Mouse (Mus musculus): ENCODE results near the gene Id1. TPM values are rescaled to one million over a fixed set of nuclear protein-coding genes. Genes with fewer than 3 reads are reported as not detected.

Gene Id1
- polyA plus RNA-seq (2014; fragmentation: Nextera tagmentation; extraction: Ambion mirVana): 122 and 123 TPM in 2 replicates

DNA sequence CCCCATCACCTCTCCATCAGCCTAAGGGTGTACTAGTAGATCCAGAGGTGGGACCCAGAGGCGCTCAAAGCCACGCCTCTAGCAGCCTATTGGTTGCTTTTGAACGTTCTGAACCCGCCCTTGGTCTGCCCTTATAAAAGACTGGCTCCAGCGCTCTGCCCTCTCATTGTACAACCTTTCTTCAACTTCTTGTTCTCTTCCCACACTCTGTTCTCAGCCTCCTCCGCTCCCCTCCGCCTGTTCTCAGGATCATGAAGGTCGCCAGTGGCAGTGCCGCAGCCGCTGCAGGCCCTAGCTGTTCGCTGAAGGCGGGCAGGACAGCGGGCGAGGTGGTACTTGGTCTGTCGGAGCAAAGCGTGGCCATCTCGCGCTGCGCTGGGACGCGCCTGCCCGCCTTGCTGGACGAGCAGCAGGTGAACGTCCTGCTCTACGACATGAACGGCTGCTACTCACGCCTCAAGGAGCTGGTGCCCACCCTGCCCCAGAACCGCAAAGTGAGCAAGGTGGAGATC lies at the start of gene Id1:
Id1 (plus strand) TSS at position 162 of the 512 bp plus-strand sequence.
- peak within 1 kb of the TSS; percentile 79 for H3K4me2 ChIP-seq
- H3K27ac ChIP-seq (ENCODE audit: low read depth): peak within 1 kb of the TSS; percentile 85
- peak within 1 kb of the TSS; percentile 70 for H3K9ac ChIP-seq
- H3K4me1 ChIP-seq (ENCODE audit: insufficient read depth): peaks cover 34% of the 10 kb centered on the region
- peaks cover 3% of the 10 kb centered on the region; the same call in 1 of the 2 replicates for H3K36me3 ChIP-seq (ENCODE audit: insufficient read depth)
- DNase-seq (peak; percentile 97), ATAC-seq (ENCODE audit: insufficient read depth) (peak; percentile 75)
- H3K4me3 ChIP-seq (ENCODE audit: low read depth, low read length): peak within 1 kb of the TSS; percentile 69
- 0 out of 2 replicates have a peak, but pooled peaks have one; percentile 2 for TF ChIP-seq CTCF (IDR thresholded peaks at IDR 0.05; ENCODE audit: low read depth)
- WGBS: under 1% methylated on average over 28 of the region's 28 CpGs
- no peaks in the 10 kb centered on the region for H3K27me3 ChIP-seq (ENCODE audit: insufficient read depth, low read length)
- H3K9me3 ChIP-seq (ENCODE audit: low read depth, low read length): no peaks in the 10 kb centered on the region

DNA sequence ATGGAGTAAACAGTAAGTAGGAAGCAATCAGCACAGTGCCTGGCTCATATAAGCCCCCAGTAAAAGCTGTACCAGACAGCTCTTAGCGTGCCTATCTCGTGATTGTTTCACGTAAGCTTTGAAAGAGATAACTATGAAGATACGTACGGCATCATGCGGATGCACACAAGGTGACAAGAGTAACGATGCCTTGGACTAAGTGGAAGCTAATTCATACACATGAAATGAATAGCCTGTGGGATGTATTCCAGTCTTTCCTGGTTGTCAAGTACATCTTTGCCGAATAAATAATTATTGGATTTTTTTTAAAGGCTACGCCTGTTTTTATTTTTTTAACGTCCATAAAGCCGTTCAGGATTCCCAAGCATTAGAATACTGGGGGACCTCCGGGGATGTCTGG lies 49.7 kb upstream of the Id1 start:
- ATAC-seq (ENCODE audit: insufficient read depth) (peak; percentile 16; the same call in 1 of the 2 replicates), DNase-seq (no peak)
- WGBS: 56% methylated on average over 12 of the region's 12 CpGs
- Histone ChIP-seq H3K4me1 (ENCODE audit: insufficient read depth) (0 out of 2 replicates have a peak, but pooled peaks cover 4% of the 10 kb centered on the region), H3K4me2 (peak overlapping the region; percentile 54), H3K27me3 (ENCODE audit: insufficient read depth, low read length) (no peaks in the 10 kb centered on the region), H3K36me3 (ENCODE audit: insufficient read depth) (peaks cover 97% of the 10 kb centered on the region), H3K4me3 (ENCODE audit: low read depth, low read length) (peak overlapping the region; percentile 49), H3K27ac (ENCODE audit: low read depth) (peak overlapping the region; percentile 72; the same call in 1 of the 2 replicates), H3K9me3 (ENCODE audit: low read depth, low read length) (peaks cover 11% of the 10 kb centered on the region; the same call in 1 of the 2 replicates), H3K9ac (peak overlapping the region; percentile 23; the same call in 1 of the 2 replicates)
- TF ChIP-seq CTCF (IDR thresholded peaks at IDR 0.05; ENCODE audit: low read depth): no peak

DNA sequence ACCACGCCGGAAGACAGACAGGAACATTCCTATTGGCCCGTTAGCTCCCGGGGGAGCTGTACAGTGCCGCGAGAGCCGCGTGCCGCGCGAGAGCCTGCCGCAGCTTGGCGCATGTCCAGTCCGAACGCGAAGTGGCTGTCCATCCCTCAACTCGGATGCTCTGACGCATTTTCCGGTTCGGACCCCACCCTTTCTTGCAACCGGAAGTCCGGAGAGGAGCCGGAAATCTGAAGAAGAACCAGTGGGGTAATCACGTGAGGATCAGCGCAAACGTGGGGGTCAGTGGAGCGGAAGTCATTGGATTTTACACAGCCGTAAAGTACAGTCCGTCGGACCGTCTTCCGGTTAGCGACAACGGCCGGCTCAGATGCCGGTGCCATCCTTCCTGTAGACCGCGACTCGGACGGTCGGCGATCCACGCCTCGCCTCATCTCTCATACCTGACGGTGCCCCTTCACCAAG lies 49.2 kb upstream of the Id1 start, which contains the start of gene Mcts2:
Mcts2 (plus strand) TSS at position 230 of the 462 bp plus-strand sequence.
- Histone ChIP-seq H3K4me1 (ENCODE audit: insufficient read depth) (0 out of 2 replicates have a peak, but pooled peaks cover 4% of the 10 kb centered on the region), H3K27ac (ENCODE audit: low read depth) (peak within 1 kb of the TSS; percentile 72; the same call in 1 of the 2 replicates), H3K9me3 (ENCODE audit: low read depth, low read length) (peaks cover 11% of the 10 kb centered on the region; the same call in 1 of the 2 replicates), H3K36me3 (ENCODE audit: insufficient read depth) (peaks cover 93% of the 10 kb centered on the region), H3K27me3 (ENCODE audit: insufficient read depth, low read length) (no peaks in the 10 kb centered on the region), H3K4me3 (ENCODE audit: low read depth, low read length) (peak within 1 kb of the TSS; percentile 49), H3K9ac (peak within 1 kb of the TSS; percentile 52), H3K4me2 (peak within 1 kb of the TSS; percentile 69)
- TF ChIP-seq CTCF (IDR thresholded peaks at IDR 0.05; ENCODE audit: low read depth): no peak
- peak; percentile 97 for ATAC-seq (ENCODE audit: insufficient read depth)
- WGBS: 50% methylated on average over 45 of the region's 45 CpGs
- peak; percentile 97 for DNase-seq

DNA sequence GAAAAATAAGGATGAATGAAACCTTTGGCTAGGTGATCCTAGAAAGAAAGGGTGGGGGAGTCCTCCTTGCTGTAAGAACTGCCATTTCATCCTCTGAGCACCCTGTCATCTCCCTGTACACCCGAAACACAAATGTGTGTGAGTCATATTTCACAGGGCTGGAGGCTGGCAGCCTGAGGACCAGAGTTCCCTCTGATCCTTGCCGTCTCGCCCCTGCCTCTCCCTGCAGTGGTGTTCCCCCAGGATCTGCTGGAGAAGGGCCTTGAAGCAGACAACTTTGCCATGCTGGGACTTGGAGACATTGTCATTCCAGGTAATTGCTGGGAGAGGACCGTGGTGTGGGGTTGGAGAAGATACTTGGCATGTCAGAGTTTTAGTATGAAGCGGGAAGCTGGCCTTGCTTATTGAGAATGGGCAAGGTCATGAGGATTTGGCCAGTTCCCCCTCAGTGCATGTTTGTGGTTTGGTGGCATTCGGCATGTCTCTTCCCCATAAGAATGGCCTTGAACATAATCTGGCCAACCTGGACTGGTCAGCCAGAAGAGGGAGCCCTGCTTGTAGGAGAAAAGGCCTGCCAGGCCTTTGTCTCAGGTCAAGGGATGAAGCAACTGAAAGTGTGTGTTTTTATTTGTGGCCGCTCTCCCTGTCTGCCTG lies 44.4 kb upstream of the Id1 start:
- Histone ChIP-seq H3K9me3 (ENCODE audit: low read depth, low read length) (0 out of 2 replicates have a peak, but pooled peaks cover 6% of the 10 kb centered on the region), H3K9ac (no peak overlapping the region), H3K27ac (ENCODE audit: low read depth) (no peak overlapping the region), H3K4me2 (no peak overlapping the region), H3K4me3 (ENCODE audit: low read depth, low read length) (no peak overlapping the region), H3K4me1 (ENCODE audit: insufficient read depth) (peaks cover 7% of the 10 kb centered on the region; the same call in 1 of the 2 replicates), H3K36me3 (ENCODE audit: insufficient read depth) (peaks cover 70% of the 10 kb centered on the region), H3K27me3 (ENCODE audit: insufficient read depth, low read length) (no peaks in the 10 kb centered on the region)
- DNase-seq (peak; percentile 58), ATAC-seq (ENCODE audit: insufficient read depth) (no peak)
- peak; percentile 56 for TF ChIP-seq CTCF (IDR thresholded peaks at IDR 0.05; ENCODE audit: low read depth)
- 69% methylated on average over 7 of the region's 7 CpGs for WGBS

DNA sequence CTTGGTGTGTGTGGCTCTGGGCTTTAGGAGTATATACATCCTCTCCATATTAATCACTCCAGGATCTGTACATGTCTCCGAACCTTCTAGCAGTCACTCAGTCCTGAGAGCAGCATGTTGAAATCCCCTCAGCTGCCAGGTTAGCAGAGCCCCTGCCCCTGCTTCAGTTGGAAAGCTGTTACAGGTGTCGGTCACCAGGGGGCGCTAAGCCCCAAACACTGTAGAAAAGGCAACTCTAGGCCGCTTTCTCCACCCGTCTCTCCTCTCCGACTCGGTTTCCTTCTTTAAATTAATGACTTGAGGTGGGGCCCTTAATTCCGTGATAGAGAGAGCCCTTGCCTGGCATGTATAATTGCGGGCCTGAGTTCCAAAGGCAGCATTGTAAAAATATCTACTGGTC lies 42.8 kb upstream of the Id1 start:
- H3K4me3 ChIP-seq (ENCODE audit: low read depth, low read length): no peak overlapping the region
- WGBS: 13% methylated on average over 9 of the region's 9 CpGs

DNA sequence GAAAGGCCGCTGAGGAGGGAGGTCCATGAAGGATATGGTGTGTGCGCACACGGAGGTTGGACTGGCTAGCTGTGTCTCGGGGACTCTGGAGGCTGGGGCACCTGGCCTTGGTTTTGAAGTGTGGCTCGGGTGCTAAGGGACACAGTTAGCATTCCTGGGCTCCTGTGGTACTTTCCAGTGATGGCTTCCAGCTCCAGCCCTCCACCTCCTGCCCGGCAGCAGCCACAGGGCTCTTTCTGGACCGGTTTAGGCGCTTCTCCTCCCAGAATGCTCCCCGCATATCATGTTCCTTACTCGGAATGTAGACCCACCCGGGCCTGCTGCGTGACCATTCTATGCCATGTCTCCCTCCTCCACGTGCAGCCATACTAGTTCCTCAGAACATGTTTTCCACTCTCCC lies 42.3 kb upstream of the Id1 start:
- Histone ChIP-seq H3K36me3 (ENCODE audit: insufficient read depth) (peaks cover 68% of the 10 kb centered on the region), H3K27ac (ENCODE audit: low read depth) (peak overlapping the region; percentile 6; the same call in 1 of the 2 replicates), H3K27me3 (ENCODE audit: insufficient read depth, low read length) (no peaks in the 10 kb centered on the region), H3K9me3 (ENCODE audit: low read depth, low read length) (no peaks in the 10 kb centered on the region), H3K4me3 (ENCODE audit: low read depth, low read length) (no peak overlapping the region), H3K4me2 (peak overlapping the region; percentile 26; the same call in 1 of the 2 replicates), H3K4me1 (ENCODE audit: insufficient read depth) (peaks cover 6% of the 10 kb centered on the region; the same call in 1 of the 2 replicates), H3K9ac (peak overlapping the region; percentile 27; the same call in 1 of the 2 replicates)
- DNase-seq (no peak), ATAC-seq (ENCODE audit: insufficient read depth) (no peak)
- 78% methylated on average over 13 of the region's 13 CpGs for WGBS
- TF ChIP-seq CTCF (IDR thresholded peaks at IDR 0.05; ENCODE audit: low read depth): no peak

More for the DNA sequence above, 42.8 kb upstream of the Id1 start:
- H3K36me3 ChIP-seq (ENCODE audit: insufficient read depth): peaks cover 68% of the 10 kb centered on the region
- DNase-seq (peak; percentile 88), ATAC-seq (ENCODE audit: insufficient read depth) (peak; percentile 10; the same call in 1 of the 2 replicates)
- H3K4me2 ChIP-seq: peak overlapping the region; percentile 26; the same call in 1 of the 2 replicates
- peak; percentile 93 for TF ChIP-seq CTCF (IDR thresholded peaks at IDR 0.05; ENCODE audit: low read depth)
- H3K9me3 ChIP-seq (ENCODE audit: low read depth, low read length): no peaks in the 10 kb centered on the region
- H3K4me1 ChIP-seq (ENCODE audit: insufficient read depth): peaks cover 6% of the 10 kb centered on the region; the same call in 1 of the 2 replicates
- H3K9ac ChIP-seq: 0 out of 2 replicates have a peak overlapping the region, but pooled peaks have one; percentile 27
- H3K27ac ChIP-seq (ENCODE audit: low read depth): 0 out of 2 replicates have a peak overlapping the region, but pooled peaks have one; percentile 6
- no peaks in the 10 kb centered on the region for H3K27me3 ChIP-seq (ENCODE audit: insufficient read depth, low read length)
